Mouse (Mus musculus) heart, adult 18-20 months (tissue): ENCODE data around the gene Tmem230. TPM values are rescaled to one million over a fixed set of nuclear protein-coding genes. Genes with fewer than 3 reads are reported as not detected.
"Not testable (repeated sequence)": the region's sequence is repeated elsewhere in the genome, so short reads cannot be mapped to it uniquely, and the experiment has no call there.

Experiments used
- DNase-seq, 2 experiments: peaks; one replicate each; pipeline ENCODE4 v3.0.0; 2021 to 2022; ENCODE audit warnings: mixed read lengths in 1 of 2
- long read RNA-seq, 2 experiments: library from polyadenylated mRNA; stranded (forward); transcript quantifications; one replicate each; pipeline ENCODE4 v2.0.0; 2021
- total RNA-seq, 2 experiments: library from RNA; stranded (reverse); gene quantifications; 2 replicates each; pipeline ENCODE4 v1.2.3; 2021

The Tmem230 gene
- total RNA-seq = 10 to 100 TPM; 24.7 to 26.9 TPM
- long read RNA-seq, experiment 1, transcript Tmem230-201 (4 exons, 1,612 nt) = major isoform, 29 of 37 reads
- long read RNA-seq, experiment 1, partial matches to known transcripts = 0 of 37 reads
- long read RNA-seq, experiment 1, other reads (novel, unspliced or antisense) = 5 of 37 reads
- long read RNA-seq, experiment 2, transcript Tmem230-201 (4 exons, 1,612 nt) = major isoform, 8 of 18 reads
- long read RNA-seq, experiment 2, partial matches to known transcripts = 0 of 18 reads
- long read RNA-seq, experiment 2, other reads (novel, unspliced or antisense) = 8 of 18 reads

- peak; percentile 95 to 96 for DNase-seq
Measured at GRCm38 (mm10) chr2:132247539-132248313, at the start of gene Tmem230. TSS of gene Tmem230 (minus strand) at chr2:132247807.

- DNase-seq = no peak
Measured at GRCm38 (mm10) chr2:132293694-132294450, 46.3 kb upstream of the Tmem230 start.

GRCm38 (mm10) chr2:132292083-132292482 is 44.5 kb upstream of the Tmem230 start:
- DNase-seq = peak; percentile 75 to 82

- peak; percentile 46 to 55 for DNase-seq
Measured at GRCm38 (mm10) chr2:132291265-132291664, 43.7 kb upstream of the Tmem230 start.

- no peak for DNase-seq
Measured at GRCm38 (mm10) chr2:132290808-132291207, 43.2 kb upstream of the Tmem230 start.

- DNase-seq = not testable (repeated sequence)
Measured at GRCm38 (mm10) chr2:132289213-132289612, 41.6 kb upstream of the Tmem230 start.

- DNase-seq = peak; percentile 66 to 70
Measured at GRCm38 (mm10) chr2:132286376-132287076, 38.9 kb upstream of the Tmem230 start.

GRCm38 (mm10) chr2:132285722-132286121 is 38.1 kb upstream of the Tmem230 start:
- DNase-seq = not testable (repeated sequence)

- peak; percentile 78 to 92 for DNase-seq
Measured at GRCm38 (mm10) chr2:132284492-132285139, 37.0 kb upstream of the Tmem230 start.

- DNase-seq = peak in 1 of 2 experiments; percentile 41
Measured at GRCm38 (mm10) chr2:132283236-132284070, 35.8 kb upstream of the Tmem230 start.

GRCm38 (mm10) chr2:132282453-132283174 is 35.0 kb upstream of the Tmem230 start:
- DNase-seq = peak; percentile 38 to 55

- DNase-seq = peak; percentile 32 to 38
Measured at GRCm38 (mm10) chr2:132281560-132282452, 34.2 kb upstream of the Tmem230 start.

- DNase-seq = no peak
Measured at GRCm38 (mm10) chr2:132280518-132281120, 33.0 kb upstream of the Tmem230 start.

GRCm38 (mm10) chr2:132279978-132280377 is 32.4 kb upstream of the Tmem230 start:
- peak; percentile 49 to 57 for DNase-seq

GRCm38 (mm10) chr2:132279336-132279882 is 31.8 kb upstream of the Tmem230 start:
- no peak for DNase-seq

GRCm38 (mm10) chr2:132278273-132278853 is 30.8 kb upstream of the Tmem230 start:
- no peak for DNase-seq

- no peak for DNase-seq
Measured at GRCm38 (mm10) chr2:132276249-132276648, 28.6 kb upstream of the Tmem230 start.
